Mouse (Mus musculus): ENCODE measurements around the gene Ddx10. TPM values are rescaled to one million over a fixed set of nuclear protein-coding genes. Genes with fewer than 3 reads are reported as not detected.

The Ddx10 gene
- 1.7 and 2.4 TPM in 2 replicates for polyA plus RNA-seq (2012; rRNA removed)

- under 1% methylated on average over 35 of the region's 35 CpGs for WGBS
- peak; percentile 97 for DNase-seq (ENCODE audit: low read depth, low spot score)
These were observed at the start of gene Ddx10 for GRCm38 (mm10) chr9:53247953-53248397. Gene Ddx10, minus strand, starts transcription at chr9:53248053.

DNA sequence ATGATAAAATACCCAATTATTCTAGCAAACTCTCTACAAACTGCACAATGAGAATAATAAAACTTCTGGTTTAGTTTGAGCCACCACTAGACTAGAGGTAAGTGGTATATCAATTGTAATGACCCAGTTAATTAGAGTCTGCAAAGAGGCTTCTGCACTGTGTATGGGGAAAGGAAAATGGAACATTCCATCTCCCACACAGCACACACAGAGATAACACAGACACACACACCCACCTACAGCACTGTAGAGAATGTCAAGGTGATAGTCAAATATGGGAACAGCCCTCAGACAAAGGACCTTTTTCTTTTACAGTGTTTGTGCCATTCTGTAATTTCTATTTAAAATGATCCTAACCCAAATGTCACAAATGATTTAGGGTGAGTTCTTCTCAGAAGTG lies 45.0 kb upstream of the Ddx10 start:
- no peak for DNase-seq (ENCODE audit: low read depth, low spot score)

DNA sequence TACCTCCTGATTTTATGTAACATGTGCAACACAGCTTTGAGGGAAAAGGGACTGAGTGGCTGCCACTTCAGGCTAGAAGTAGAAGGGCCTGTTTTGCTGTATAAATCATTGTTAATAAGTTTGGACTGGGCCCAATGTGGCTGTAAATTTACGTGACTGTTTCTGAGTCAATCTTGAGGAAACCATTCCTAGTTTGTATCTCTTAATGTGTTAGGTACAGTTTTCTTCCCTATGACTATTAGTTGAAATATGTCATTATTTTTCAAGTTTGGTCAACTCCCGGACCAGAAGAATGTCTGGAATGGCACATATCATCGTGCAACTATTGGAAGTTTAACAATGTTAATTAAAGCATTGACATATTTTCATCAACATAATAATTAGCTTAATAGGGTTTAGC lies 42.2 kb upstream of the Ddx10 start:
- 64% methylated on average over 3 of the region's 3 CpGs for WGBS

GRCm38 (mm10) chr9:53286793-53287192 lies 38.9 kb upstream of the Ddx10 start:
- 70% methylated on average over 6 of the region's 6 CpGs for WGBS

More for the DNA sequence above, 42.2 kb upstream of the Ddx10 start:
- no peak for DNase-seq (ENCODE audit: low read depth, low spot score)

GRCm38 (mm10) chr9:53278997-53279396 lies 31.1 kb upstream of the Ddx10 start:
- no peak for DNase-seq (ENCODE audit: low read depth, low spot score)
- WGBS: 68% methylated on average over 2 of the region's 2 CpGs

More at GRCm38 (mm10) chr9:53286793-53287192, 38.9 kb upstream of the Ddx10 start:
- DNase-seq (ENCODE audit: low read depth, low spot score): no peak

DNA sequence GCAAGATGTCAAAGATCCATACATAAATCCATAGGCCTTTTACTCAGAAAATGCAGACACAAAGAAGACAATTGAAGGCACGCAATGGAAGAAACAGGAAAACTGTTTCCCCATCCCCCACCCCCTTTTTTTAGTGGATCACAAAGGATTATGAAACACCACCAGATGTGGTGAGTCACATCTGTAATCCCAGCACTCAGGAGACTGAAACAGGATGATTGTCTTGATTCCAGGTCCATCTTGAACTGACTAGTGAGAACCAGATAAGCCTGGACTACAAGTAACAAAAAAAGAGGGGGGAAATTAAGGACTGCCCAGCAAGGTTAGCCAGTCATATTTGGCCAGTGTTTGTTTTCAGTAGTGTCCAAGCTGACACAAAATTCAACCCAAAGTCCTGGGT lies 28.5 kb upstream of the Ddx10 start:
- WGBS: 91% methylated on average over 1 of the region's 1 CpGs
- no peak for DNase-seq (ENCODE audit: low read depth, low spot score)

DNA sequence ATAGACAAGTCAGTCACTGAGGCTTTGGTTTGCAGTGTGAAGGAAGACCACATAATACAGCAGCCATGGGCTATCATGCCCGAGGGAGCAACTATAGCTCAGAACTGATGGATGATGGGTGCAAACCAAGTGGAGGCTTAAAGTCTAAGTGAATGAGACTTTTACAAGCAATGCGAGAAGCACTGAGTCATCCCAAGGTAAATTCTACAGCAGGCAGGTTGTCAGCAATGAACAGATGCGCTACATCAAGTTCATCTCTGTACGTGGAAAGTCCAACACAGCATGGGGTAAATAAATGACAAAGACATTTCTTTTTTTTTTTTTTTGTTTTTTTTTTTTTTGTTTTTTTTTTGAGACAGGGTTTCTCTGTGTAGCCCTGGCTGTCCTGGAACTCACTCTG lies 24.9 kb upstream of the Ddx10 start:
- WGBS: 35% methylated on average over 4 of the region's 4 CpGs
- DNase-seq (ENCODE audit: low read depth, low spot score): peak; percentile 47

- peak; percentile 72 for DNase-seq (ENCODE audit: low read depth, low spot score)
- 10% methylated on average over 5 of the region's 5 CpGs for WGBS
These were observed 24.4 kb upstream of the Ddx10 start for GRCm38 (mm10) chr9:53272207-53272606.

DNA sequence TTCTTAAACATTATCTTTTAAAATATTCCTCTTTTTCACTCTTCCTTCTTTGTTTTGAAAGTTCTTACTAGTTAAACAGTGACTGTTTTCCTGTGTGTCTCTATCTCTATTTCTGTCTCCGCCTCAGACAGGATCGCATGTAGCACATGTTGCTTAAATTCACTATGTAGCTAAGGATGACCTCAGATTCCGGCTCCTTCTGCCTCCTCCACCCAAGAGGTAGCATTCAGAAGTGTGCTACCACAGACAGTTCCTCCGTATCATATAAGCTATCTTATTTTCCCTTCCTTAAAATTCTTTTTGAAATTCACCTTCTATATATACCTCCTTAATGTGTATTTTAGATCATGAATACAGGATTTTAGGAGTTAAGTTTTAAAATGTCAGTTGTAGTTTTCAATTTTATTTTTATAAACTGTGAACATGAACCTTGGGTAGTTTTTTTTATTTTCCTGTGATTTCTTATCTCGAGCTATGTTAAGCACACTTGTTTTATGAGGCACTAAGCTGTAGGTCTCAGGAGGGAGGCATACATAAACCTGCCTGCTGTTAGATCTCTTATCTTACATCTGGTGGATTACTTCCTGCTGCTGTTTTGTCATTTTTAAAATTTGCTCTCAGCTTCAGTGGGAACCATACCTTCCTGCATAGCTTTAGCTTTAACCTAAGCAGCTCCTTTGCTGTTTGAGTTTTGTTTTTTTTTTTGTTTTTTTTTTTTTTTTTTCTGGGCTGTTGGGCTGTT lies 23.6 kb upstream of the Ddx10 start:
- 27% methylated on average over 5 of the region's 5 CpGs for WGBS
- peak; percentile 39 for DNase-seq (ENCODE audit: low read depth, low spot score)

DNA sequence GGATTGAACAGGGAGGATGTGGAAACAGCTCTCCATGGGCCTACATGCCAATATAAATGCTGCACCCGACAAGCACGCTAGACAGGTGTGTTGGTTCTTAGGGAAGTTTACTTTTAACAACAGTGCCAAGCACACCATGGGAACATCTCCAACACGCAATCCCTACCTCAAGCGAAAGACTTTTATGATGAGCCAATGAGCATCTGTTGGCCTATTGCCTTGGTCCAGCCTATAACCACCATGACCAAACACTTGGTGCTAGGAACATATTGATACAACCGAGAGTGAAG lies 21.6 kb upstream of the Ddx10 start:
- WGBS: 29% methylated on average over 5 of the region's 5 CpGs
- peak; percentile 67 for DNase-seq (ENCODE audit: low read depth, low spot score)

DNA sequence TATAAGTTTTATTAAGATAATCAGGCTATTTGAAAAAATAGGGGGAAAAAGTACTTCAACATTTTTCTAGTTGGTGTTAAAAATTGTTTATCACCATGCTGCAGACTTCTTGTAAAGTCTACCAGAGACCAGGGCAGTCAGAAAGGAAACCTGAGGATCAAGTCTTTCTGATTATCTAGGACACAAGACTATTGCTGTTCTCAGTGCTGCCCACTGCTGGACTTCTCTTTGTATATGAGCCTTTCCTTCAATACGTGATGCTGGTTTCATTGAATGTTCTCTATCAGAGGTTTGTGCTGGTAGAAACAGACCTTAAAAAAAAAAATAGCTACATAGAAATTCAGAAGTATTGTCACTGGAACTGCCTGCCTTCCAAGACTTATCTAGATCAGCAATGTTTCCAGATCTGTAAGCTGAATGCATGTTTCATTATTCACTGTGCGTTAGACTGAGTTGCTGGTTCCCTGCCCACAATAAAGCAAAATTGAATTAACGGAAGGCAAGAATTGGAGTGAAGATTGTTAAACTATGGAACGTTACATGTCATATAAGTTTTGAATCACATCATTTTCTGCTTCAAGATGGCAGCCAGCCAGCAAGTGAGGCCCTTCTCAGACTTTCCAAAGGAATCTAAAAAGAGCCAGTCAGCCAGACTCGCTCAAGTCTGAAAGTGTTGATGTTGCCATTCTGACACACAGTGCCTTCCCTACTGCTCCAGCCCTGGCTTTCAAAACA lies 21.0 kb upstream of the Ddx10 start:
- WGBS: 21% methylated on average over 5 of the region's 5 CpGs
- peak; percentile 67 for DNase-seq (ENCODE audit: low read depth, low spot score)

- 36% methylated on average over 5 of the region's 5 CpGs for WGBS
- no peak for DNase-seq (ENCODE audit: low read depth, low spot score)
These were observed 20.2 kb upstream of the Ddx10 start for GRCm38 (mm10) chr9:53268036-53268435.

GRCm38 (mm10) chr9:53265589-53265988 lies 17.7 kb upstream of the Ddx10 start:
- no peak for DNase-seq (ENCODE audit: low read depth, low spot score)
- 93% methylated on average over 2 of the region's 2 CpGs for WGBS

DNA sequence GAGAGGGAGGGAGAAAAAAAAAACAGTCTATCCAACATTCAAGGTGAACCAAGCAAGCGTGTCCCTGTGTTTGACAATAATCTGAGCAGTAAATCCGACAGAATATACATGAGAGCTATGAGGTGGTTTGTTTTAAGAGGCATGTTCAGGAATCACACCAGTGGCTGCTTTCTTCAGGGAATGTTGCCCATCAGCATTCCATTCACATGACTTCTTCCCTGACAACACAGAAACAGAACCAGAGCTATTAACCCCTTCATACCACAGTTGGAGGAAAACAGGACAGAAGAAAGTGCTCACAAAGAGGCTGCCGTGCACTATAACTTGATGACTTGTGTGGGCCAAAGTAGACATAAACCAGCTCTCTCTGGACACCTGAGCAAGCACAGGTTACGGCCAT lies 16.5 kb upstream of the Ddx10 start:
- no peak for DNase-seq (ENCODE audit: low read depth, low spot score)
- 41% methylated on average over 4 of the region's 4 CpGs for whole genome bisulfite sequencing

DNA sequence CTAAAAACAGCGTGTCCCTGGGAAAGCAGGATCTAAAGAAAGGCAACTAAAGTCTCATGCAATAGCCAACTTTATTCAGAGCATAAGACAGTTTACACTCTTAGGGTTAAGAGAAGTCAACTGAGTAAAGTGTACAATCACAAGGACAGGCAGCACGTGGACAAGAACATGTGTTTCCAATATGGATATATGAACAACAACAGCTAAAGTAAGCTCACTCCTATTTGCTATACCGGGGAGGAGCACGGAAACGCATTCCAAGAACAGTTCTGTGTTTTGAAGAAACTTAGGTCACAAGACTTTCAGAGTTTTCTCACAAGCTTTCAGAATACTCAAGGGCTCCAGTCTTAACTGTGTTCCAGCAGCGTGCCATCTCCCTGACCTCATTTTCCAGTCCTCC lies 10.3 kb upstream of the Ddx10 start:
- DNase-seq (ENCODE audit: low read depth, low spot score): no peak
- WGBS: 67% methylated on average over 6 of the region's 6 CpGs

DNA sequence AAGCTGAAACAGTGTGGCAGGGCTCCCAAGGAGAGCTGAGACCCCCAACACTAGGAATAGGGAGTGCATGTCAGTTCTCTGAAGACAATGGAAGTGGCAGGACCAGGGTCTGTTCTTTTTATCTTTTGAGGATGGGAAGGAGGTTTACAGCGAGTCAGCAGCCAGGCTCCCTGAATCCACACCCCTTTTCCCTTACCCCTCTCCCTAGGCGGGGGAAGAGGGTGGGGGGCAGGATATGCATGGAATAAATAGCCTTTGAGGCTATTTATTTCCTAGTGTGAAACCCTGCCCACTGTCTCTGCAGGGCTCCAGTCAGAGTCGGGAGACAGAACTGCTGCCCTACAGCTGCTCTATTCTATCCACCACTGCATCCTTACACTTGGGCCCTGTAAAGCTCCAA lies 9.9 kb upstream of the Ddx10 start:
- DNase-seq (ENCODE audit: low read depth, low spot score): no peak
- WGBS: 35% methylated on average over 3 of the region's 3 CpGs

DNA sequence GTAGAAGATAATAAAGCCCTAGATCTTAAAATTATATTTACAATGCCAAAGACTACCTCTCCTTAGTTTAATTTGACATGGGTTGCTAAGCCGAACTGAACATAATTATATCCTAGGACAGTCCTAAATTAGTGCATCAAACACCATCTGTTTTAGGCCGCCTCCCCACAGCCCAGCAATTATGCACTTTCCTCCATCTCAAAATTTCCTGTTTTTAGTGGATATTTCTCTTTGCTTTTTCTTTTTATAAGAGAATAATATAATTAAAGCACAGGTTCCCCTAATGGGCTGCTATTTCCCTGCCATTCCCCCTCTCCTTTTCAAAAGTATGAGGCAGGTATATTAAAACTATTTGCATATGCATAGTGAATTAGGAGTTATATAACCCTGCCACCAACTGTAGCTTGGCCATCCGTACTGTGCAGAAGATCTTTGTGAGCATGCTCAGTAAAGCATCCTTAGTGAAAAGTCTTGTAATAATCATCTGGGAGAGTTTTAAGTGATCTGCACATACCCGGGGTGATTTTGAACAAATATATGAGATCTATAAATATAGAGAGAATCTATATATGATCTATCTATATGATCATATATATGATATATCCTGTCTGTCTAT lies 8.9 kb upstream of the Ddx10 start:
- no peak for DNase-seq (ENCODE audit: low read depth, low spot score)
- WGBS: 85% methylated on average over 4 of the region's 4 CpGs

- WGBS: 2% methylated on average over 4 of the region's 4 CpGs
- peak; percentile 75 for DNase-seq (ENCODE audit: low read depth, low spot score)
These were observed 6.5 kb upstream of the Ddx10 start for GRCm38 (mm10) chr9:53254368-53254767.

DNA sequence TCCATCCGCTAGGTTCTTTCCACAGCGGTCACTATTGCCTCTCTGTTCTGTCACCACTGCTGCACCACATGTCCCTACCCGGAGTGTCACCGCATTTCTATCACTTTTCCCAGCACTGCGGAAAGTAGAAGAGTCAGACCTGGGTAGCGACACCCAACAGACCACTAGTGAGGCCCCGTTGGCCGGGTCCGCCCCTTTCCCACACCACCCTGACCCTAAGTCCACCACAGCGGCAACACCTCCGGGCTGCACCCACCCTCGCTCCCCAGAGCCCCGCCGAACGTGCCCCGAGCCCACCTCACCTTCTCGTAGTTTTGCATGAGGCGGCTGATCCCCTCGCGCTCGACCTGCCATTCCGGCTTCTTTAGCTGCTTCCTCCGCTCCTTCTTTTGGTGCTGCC lies 337 bp downstream of the Ddx10 start:
- no peak for DNase-seq (ENCODE audit: low read depth, low spot score)
- WGBS: 1% methylated on average over 23 of the region's 23 CpGs

DNA sequence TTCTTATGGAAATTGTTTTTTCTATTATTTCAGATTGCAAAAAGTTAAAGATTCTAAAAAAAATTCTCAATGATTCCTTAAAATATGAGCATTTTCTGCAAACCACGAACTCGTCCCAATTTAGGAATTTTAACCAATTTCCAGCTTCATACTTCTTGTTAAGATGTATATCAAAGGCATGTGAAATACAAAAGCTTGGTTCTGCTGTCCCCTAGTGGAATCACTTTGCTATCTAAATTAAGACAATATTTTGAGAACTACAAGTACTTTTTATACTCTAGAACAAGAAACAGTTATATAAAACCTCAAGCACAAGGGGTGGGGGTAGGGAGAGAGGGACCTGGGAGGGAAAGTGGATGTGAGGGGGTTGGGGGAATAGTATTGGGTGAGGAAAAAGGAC lies 29.7 kb downstream of the Ddx10 start:
- no peak for DNase-seq (ENCODE audit: low read depth, low spot score)
- 85% methylated on average over 2 of the region's 2 CpGs for WGBS

GRCm38 (mm10) chr9:53208283-53208682 lies 39.6 kb downstream of the Ddx10 start:
- no peak for DNase-seq (ENCODE audit: low read depth, low spot score)
- WGBS: 77% methylated on average over 4 of the region's 4 CpGs
